Mouse (Mus musculus): ENCODE results near the gene Zfp853. TPM values are rescaled to one million over a fixed set of nuclear protein-coding genes. Genes with fewer than 3 reads are reported as not detected.

The Zfp853 gene
- total RNA-seq, 2 experiments from 2014 or later = 0.08 TPM; not detected in 1

DNA sequence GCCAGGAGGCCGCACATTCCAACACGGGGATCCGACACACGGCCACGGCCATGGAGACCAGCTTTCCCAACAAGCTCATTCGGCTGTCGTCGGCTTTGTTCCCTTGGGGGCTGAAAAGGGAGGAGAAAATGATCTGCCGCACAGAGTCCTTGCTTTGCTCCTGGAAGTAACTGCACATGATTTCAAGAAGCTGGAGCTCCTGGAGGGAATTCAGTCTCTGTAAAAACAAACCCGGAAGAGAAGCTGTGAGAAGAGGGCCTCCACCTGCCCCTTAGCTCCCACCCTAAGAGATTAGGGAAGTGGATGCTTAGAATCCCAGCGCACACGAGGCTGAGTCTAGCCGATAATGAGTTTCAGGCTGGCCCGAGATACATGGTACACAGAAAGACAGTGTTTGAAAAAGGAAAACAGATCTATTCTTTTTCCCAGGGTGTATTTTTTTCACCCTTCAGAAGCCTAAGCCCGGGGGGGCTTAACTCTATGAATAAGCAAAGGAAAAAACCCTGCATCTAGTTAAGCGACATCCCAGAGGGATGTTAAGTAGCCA is 20.8 kb upstream of the Zfp853 start:
- Histone ChIP-seq H3K4me3 (peak overlapping the region; percentile 98), H3K27ac (peak overlapping the region; percentile 93)
- intact Hi-C loops (cut with DNase I) = no loop called here
- TF ChIP-seq CTCF (IDR thresholded peaks at IDR 0.05) = no peak
- no peak for DNase-seq

DNA sequence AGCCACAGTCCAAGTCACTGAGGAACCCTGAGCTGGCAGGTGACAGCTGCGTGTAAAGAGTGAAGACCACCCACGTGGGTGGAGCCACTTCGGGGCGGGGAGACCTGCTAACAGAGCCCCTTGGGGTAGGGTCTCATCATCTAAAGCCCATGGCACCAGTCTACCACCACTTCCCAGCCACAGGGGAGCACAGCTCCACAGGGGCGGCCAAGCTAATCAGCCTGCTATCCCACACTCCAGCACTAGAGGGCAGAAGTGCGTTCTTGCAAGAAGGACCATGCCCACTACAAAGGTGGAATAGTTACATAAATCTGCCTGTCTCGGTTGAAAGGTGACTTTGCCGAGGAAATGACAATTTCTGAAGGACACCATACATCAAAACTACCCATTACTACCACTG is 18.5 kb upstream of the Zfp853 start:
- TF ChIP-seq CTCF (IDR thresholded peaks at IDR 0.05) = peak; percentile 90
- peak; percentile 85 for DNase-seq
- no peak overlapping the region for H3K27ac ChIP-seq
- H3K4me3 ChIP-seq = no peak overlapping the region
- intact Hi-C loops (cut with DNase I) = no loop called here

DNA sequence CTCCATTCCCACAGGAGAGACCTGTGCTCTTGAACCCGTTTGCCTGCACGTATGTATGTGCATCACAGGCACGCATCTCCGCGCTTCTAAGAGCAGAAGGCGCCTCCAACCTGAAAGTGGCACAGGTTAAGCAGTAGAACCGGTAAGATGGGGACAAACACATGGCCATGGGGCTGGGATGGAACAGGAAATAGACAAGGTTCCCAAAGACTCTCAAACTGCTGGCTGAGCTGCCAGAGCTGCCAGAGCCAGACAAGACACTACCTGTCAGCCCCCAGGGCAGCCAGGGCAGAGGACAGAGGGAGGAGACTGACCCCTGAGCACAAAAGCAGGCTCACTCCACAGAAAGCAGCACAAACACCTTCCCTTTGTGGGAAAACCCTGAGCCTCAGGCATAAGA is 16.5 kb upstream of the Zfp853 start:
- H3K27ac ChIP-seq = no peak overlapping the region
- TF ChIP-seq CTCF (IDR thresholded peaks at IDR 0.05) = no peak
- DNase-seq = no peak
- H3K4me3 ChIP-seq = no peak overlapping the region
- intact Hi-C loops (cut with DNase I) = no loop called here

DNA sequence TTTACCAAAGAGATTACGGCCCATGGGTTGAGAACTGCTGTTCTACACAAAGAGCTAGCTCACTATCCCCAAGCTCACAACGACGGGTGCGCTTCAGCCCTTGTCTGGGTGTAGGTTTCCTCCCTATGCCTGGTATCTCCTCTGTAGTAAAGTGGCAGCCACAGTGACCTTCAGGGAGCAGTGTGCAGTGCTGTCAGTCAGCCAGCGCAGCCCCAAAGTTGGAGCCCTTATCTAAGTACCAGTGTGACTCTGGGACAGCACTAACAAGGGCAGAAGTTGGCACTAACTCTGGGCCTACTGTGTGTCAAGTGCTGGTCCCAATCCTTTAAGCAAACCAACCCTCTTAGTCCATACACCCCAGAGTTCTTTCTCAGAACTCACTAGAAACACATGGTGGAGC is 15.4 kb upstream of the Zfp853 start:
- Histone ChIP-seq H3K27ac (no peak overlapping the region), H3K4me3 (no peak overlapping the region)
- intact Hi-C loops (cut with DNase I) = no loop called here
- DNase-seq = no peak
- TF ChIP-seq CTCF (IDR thresholded peaks at IDR 0.05) = no peak

DNA sequence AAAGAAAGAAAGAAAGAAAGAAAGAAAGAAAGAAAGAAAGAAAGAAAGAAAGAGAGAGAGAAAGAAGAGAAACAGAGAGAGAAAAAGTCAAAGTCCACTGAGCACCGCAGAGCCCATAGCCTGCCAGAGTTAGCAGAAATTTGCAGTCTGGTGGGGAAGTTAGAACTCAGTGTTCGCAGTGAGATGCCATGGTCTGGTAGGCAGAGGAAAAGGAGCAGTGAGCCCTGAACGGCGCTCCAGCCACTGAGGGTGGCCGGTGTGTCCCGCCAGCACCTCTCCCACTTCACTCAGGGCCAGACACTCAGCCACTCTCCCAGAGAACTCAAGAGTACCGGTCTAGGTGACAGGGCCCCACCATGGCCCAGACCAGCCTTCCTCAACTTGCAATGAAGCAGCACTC is 10.8 kb upstream of the Zfp853 start:
- TF ChIP-seq CTCF (IDR thresholded peaks at IDR 0.05) = no peak
- intact Hi-C loops (cut with DNase I) = no loop called here
- H3K27ac ChIP-seq = no peak overlapping the region
- no peak overlapping the region for H3K4me3 ChIP-seq
- DNase-seq = no peak

DNA sequence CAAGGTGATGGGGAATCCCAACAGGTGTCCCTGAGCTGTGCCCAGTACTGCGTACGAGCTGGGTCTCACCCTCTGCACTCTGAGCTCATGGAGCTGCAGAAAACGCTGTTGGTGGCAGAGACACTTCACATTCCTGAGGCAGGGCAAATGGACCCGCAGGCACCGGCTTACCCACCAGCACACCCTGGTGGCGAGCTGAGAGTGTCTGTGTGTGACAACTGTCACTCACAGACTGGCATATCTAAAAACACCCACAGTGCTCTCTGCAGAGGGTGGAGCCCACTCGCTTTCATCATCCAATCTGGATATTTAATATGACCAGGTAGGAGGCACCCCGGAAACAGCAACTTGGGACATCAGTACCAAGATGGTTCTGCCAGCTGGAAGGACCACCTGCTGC is 7.9 kb upstream of the Zfp853 start:
- Histone ChIP-seq H3K27ac (no peak overlapping the region), H3K4me3 (no peak overlapping the region)
- intact Hi-C loops (cut with DNase I) = no loop called here
- peak; percentile 20; the same call in 1 of the 2 replicates for TF ChIP-seq CTCF (IDR thresholded peaks at IDR 0.05)
- DNase-seq = no peak

DNA sequence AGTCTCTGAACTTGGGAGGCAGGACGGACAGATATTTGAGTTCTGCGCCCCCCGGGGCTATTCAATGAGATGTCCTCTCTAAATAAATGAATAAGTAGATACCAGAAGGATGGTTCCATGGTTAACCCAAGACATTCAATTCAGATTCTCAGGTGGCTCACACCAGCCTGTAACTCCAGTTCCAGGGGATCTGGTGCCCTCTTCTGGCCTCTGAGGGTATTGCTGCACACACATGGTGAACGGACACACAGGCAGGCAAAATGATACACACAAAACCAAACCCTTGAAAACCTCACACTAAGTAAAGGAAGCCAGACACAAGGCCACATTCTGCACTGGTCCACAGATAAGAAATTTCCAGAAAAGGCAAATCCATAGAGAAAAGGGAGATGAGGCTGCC is 6.3 kb upstream of the Zfp853 start:
- Histone ChIP-seq H3K27ac (no peak overlapping the region), H3K4me3 (no peak overlapping the region)
- intact Hi-C loops (cut with DNase I) = no loop called here
- peak; percentile 68 for TF ChIP-seq CTCF (IDR thresholded peaks at IDR 0.05)
- peak; percentile 37 for DNase-seq

DNA sequence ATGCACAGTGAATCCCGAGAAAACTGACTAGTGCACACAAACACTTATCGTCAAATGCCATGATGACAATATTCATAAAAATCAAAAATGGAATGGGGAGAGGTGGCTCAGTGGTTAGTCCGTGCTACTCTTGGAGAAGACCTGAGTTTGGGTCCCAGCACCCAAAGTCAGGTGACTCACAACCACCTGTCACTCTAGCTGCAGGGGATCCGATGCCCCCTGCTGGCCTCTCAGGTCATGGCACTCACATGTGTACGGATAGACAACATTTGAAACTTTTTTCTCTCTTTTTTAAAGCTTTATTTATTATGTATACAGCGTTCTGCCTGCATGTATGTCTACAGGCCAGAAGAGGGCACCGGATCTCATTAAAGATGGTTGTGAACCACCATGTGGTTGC is 5.0 kb upstream of the Zfp853 start:
- no peak for DNase-seq
- TF ChIP-seq CTCF (IDR thresholded peaks at IDR 0.05) = peak; percentile 44
- no peak overlapping the region for H3K27ac ChIP-seq
- no peak overlapping the region for H3K4me3 ChIP-seq
- intact Hi-C loops (cut with DNase I) = no loop called here

DNA sequence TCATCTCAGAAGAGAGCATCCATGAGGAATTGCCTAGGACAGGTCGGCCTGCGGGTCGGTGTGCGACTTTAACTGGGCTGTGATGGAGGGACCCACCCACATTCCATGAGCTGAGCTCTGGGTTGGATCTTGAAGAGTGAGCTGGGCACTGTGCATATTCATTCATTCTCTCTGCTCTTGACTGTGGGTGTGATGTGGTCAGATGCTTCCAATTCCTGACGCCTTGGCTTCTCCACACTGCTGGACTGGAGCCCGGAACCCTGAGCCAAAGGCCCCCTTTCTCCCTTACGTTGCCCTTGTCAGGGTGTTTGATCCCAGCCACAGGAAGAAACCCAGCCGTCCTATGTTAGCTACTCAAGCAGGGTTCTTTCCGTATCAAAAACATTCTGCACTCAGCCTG is 4.6 kb upstream of the Zfp853 start:
- no peak overlapping the region for H3K4me3 ChIP-seq
- no peak for DNase-seq
- H3K27ac ChIP-seq = no peak overlapping the region
- intact Hi-C loops (cut with DNase I) = no loop called here
- no peak for TF ChIP-seq CTCF (IDR thresholded peaks at IDR 0.05)

DNA sequence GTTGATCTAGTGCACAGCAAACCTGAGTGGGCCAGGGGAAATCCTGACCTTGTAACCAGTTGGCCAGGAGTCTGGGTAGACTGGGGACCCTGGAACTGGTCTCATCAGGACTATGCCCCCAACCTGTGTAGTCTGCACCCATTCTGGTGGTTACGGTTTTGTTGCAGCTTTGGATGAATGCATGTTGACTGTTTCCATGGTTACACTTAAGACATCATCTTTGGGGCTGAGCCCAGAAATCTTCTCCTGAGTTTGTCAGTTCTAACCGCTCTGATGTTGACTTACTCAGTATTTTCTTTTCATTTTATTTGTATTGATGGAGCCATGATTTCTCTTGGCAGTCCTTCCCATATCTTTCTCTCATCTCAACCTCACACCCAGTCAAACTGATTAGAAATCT is 1.9 kb upstream of the Zfp853 start:
- intact Hi-C loops (cut with DNase I) = no loop called here
- H3K4me3 ChIP-seq = no peak overlapping the region
- no peak for DNase-seq
- TF ChIP-seq CTCF (IDR thresholded peaks at IDR 0.05) = no peak
- H3K27ac ChIP-seq = no peak overlapping the region

DNA sequence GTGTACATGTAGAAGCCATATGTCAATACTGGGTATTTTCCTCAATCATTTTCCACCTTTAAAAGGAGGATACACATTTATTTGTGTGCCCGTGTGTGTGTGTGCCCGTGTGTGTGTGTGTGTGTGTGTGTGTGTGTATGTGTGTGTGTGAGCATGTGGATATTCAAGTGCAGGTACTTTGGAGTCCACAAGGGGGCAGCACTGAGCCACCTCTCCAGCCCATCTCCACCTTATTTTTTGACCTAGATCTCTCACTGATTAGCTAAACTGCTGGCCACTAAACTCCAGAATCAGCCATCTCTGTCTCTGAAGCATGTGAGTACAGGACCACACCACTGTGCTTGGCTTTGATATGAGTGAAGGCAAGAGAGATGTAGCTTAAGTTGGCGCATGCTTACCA is 1.4 kb upstream of the Zfp853 start:
- intact Hi-C loops (cut with DNase I) = no loop called here
- H3K4me3 ChIP-seq = no peak overlapping the region
- peak; percentile 32 for TF ChIP-seq CTCF (IDR thresholded peaks at IDR 0.05)

DNA sequence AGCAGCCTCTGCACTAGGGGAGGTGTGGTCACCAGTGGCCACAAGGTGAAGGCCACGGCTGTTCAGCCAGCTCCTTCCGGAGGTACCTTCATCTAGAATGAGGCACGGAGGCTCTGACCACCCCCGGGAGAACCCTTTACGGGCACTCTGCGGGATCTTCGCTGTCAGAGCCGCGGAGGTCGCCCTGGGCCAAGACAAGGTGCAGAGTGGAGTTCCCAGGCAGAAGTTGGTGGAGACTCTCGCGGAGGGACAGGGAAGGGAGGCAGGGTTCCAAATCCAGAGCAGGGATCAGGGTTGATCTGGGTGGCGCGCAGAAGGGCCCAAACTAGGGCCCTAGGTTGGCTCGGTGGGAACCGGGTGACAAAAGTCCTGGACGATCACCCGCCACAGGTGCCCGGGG is 544 bp downstream of the Zfp853 start:
- H3K4me3 ChIP-seq = peak overlapping the region; percentile 63

More for the DNA sequence above, 1.4 kb upstream of the Zfp853 start:
- no peak overlapping the region for H3K27ac ChIP-seq
- DNase-seq = no peak

DNA sequence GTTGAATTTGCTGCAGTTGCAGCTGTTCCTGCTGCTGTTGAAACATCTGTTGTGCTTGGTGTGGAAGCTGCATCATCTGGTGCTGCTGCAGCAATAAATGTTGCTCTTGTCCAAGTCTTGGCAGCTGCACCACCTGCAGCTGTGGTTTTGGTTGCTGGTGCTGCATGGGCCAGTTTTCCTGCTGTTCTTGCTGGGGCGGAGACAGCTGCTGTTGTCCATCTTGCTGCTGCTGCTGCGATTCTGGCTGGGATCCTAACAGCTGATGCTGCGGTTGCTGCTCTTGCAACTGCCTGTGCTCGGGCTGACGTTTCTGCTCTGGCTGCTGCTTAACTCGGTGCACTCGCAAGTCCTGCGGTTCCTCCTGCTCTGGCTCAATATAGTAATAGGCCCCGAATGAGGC is 4.1 kb downstream of the Zfp853 start:
- intact Hi-C loops (cut with DNase I) = no loop called here
- no peak for TF ChIP-seq CTCF (IDR thresholded peaks at IDR 0.05)
- no peak overlapping the region for H3K4me3 ChIP-seq
- H3K27ac ChIP-seq = no peak overlapping the region
- DNase-seq = no peak

More for the DNA sequence above, 544 bp downstream of the Zfp853 start:
- no peak for DNase-seq
- TF ChIP-seq CTCF (IDR thresholded peaks at IDR 0.05) = no peak
- intact Hi-C loops (cut with DNase I) = no loop called here
- H3K27ac ChIP-seq = no peak overlapping the region

DNA sequence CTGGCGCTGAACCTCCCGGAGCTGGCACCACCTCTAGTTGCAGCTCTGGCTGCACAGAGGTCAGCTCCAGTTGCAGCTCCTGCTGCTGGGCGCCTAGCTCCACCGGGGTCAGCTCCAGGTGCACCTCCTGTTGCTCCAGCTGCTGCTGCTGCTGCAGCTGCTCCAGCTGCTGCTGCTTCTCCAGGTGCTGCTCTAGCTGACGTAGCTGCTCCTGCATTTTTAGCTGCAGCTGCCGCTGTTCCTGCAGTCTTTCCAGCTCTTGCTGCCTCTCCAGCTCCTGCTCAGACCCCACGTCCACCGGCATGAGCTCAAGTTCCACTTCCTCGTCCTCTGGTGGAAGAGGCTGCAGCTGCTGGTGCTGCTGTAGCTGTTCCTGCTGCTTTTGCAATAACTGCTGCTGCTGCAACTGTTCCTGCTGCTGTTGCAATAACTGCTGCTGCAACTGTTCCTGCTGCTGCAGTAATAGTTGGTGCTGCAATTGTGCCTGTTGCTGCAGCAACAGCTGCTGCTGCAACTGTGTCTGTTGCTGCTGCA is 5.0 kb downstream of the Zfp853 start:
- no peak for TF ChIP-seq CTCF (IDR thresholded peaks at IDR 0.05)
- Histone ChIP-seq H3K4me3 (peak overlapping the region; percentile 45; the same call in 1 of the 2 replicates), H3K27ac (no peak overlapping the region)
- DNase-seq = no peak
- intact Hi-C loops (cut with DNase I) = no loop called here
